Mouse (Mus musculus) layer of hippocampus, postnatal 10 days (tissue): ENCODE measurements at regions not wholly inside any gene's neighbourhood (a gene's known extent, or its start where the extent isn't known, plus 50 kb on each side); places are given as distances from the start of the nearest gene placed in this dataset.

ENCODE experiments used
- DNase-seq, 2 experiments: peaks; one replicate each; pipeline ENCODE4 v3.0.0; 2021; ENCODE audit warnings: low spot score in 2 of 2

DNA sequence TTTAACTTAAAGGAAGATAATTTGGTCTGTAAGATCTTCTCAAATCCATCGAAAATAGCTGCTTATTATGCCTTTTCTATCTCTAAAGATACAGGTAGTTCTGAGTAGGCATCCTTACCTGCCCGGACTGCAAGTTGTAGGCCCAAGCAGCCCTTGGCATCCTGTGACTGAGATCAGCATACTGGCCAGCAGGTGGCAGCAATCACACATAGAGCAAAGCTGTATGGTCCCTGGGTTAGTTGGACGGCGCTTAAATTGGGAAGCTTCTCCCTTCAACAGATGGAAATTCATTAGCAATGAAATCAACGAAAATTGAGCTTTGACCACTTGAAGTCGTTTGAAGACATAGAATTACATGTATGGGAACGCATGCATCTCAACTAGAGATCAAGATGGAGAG, 61.0 kb downstream of the Ccng2 start:
- DNase-seq = peak; percentile 75 to 82

GRCm38 (mm10) chr5:93330851-93331250, 63.8 kb downstream of the Ccng2 start:
- no peak for DNase-seq

- DNase-seq = no peak
These were observed 86.0 kb downstream of the Ccng2 start for GRCm38 (mm10) chr5:93353101-93353500.
